Mouse (Mus musculus) lung, embryonic 15.5 days (tissue): ENCODE measurements around the gene 3110040M04Rik. TPM values are rescaled to one million over a fixed set of nuclear protein-coding genes. Genes with fewer than 3 reads are reported as not detected.
A peak's percentile ranks its signal among the peaks of the same experiment; 100 is the strongest.
"Not testable (repeated sequence)": the region's sequence is repeated elsewhere in the genome, so short reads cannot be mapped to it uniquely, and the experiment has no call there.

Experiments
- ATAC-seq: fragments of 200-750 bp; cut with Nextera tagmentation; 2 replicates; pipeline ENCODE4 v1.8.0; 2017; ENCODE audit warnings: moderate number of reproducible peaks, borderline replicate concordance; ENCODE audit not compliant: low FRiP score, low TSS enrichment; ENCODE audit errors: extremely low read depth
- H3K27ac ChIP-seq: fragments of 300-500 bp; sonication (generic); 2 replicates; pipeline ENCODE4 v1.5.1; 2015; ENCODE audit warnings: moderate library complexity, mild to moderate bottlenecking, inconsistent platforms
- H3K27me3 ChIP-seq: fragments of 300-500 bp; sonication (generic); 2 replicates; pipeline ENCODE4 v1.6.1; 2015; ENCODE audit warnings: inconsistent platforms
- H3K36me3 ChIP-seq: fragments of 300-500 bp; sonication (generic); 2 replicates; pipeline ENCODE4 v1.6.1; 2015; ENCODE audit warnings: inconsistent platforms
- H3K4me1 ChIP-seq: fragments of 300-500 bp; sonication (generic); 2 replicates; pipeline ENCODE4 v1.6.1; 2015; ENCODE audit warnings: inconsistent platforms
- H3K4me2 ChIP-seq: fragments of 300-500 bp; sonication (generic); 2 replicates; pipeline ENCODE4 v1.6.1; 2015; ENCODE audit warnings: inconsistent platforms, mild to moderate bottlenecking, moderate library complexity
- H3K4me3 ChIP-seq: fragments of 300-500 bp; sonication (generic); 2 replicates; pipeline ENCODE4 v1.5.1; 2015; ENCODE audit warnings: mild to moderate bottlenecking, inconsistent platforms
- H3K9ac ChIP-seq: fragments of 300-500 bp; sonication (generic); 2 replicates; pipeline ENCODE4 v1.6.1; 2015; ENCODE audit warnings: inconsistent platforms
- H3K9me3 ChIP-seq: fragments of 300-500 bp; sonication (generic); 2 replicates; pipeline ENCODE4 v1.6.1; 2016; ENCODE audit warnings: inconsistent platforms
- WGBS: fragments of 180-500 bp; shearing (Covaris S2); methylation state at CpG from one replicate; pipeline ENCODE4 v1.1.7; 2015; 5-methylcytosine and 5-hydroxymethylcytosine counted together
- polyA plus RNA-seq: library from polyadenylated mRNA; unstranded; fragments of >200 nt; fragmentation: Nextera tagmentation; extraction: Ambion mirVana; gene quantifications from 2 replicates; pipeline ENCODE4 v1.2.1, GENCODE M21; 2015

Gene 3110040M04Rik
- polyA plus RNA-seq, 1 experiment from 2014 or later, result not detected

GRCm38 (mm10) chr1:151177030-151177936, 26.6 kb upstream of the 3110040M04Rik start:
- Histone ChIP-seq H3K4me2 (peak overlapping the region; percentile 44), H3K4me1 (no peaks in the 10 kb centered on the region), H3K27me3 (no peaks in the 10 kb centered on the region), H3K9ac (no peak overlapping the region), H3K4me3 (no peak overlapping the region), H3K27ac (no peak overlapping the region), H3K36me3 (no peaks in the 10 kb centered on the region), H3K9me3 (no peaks in the 10 kb centered on the region)
- 0 out of 2 replicates have a peak, but pooled peaks have one; percentile 84 for ATAC-seq
- 16% methylated on average over 10 of the region's 10 CpGs for WGBS

GRCm38 (mm10) chr1:151177937-151178271, 26.0 kb upstream of the 3110040M04Rik start:
- no peaks in the 10 kb centered on the region for H3K36me3 ChIP-seq
- no peak overlapping the region for H3K27ac ChIP-seq
- no peak for ATAC-seq
- H3K9me3 ChIP-seq, result no peaks in the 10 kb centered on the region
- H3K4me2 ChIP-seq, result peak overlapping the region; percentile 44
- WGBS, result 12% methylated on average over 4 of the region's 4 CpGs
- no peaks in the 10 kb centered on the region for H3K27me3 ChIP-seq
- H3K4me3 ChIP-seq, result no peak overlapping the region
- H3K4me1 ChIP-seq, result no peaks in the 10 kb centered on the region
- no peak overlapping the region for H3K9ac ChIP-seq

GRCm38 (mm10) chr1:151178505-151179083, 25.3 kb upstream of the 3110040M04Rik start:
- no peak overlapping the region for H3K9ac ChIP-seq
- no peaks in the 10 kb centered on the region for H3K9me3 ChIP-seq
- H3K4me2 ChIP-seq, result no peak overlapping the region
- no peak overlapping the region for H3K4me3 ChIP-seq
- no peak for ATAC-seq
- no peaks in the 10 kb centered on the region for H3K36me3 ChIP-seq
- 56% methylated on average over 2 of the region's 2 CpGs for WGBS
- no peaks in the 10 kb centered on the region for H3K4me1 ChIP-seq
- H3K27me3 ChIP-seq, result no peaks in the 10 kb centered on the region
- H3K27ac ChIP-seq, result no peak overlapping the region

GRCm38 (mm10) chr1:151180167-151180566, 23.8 kb upstream of the 3110040M04Rik start:
- Histone ChIP-seq H3K9me3 (no peaks in the 10 kb centered on the region), H3K4me2 (no peak overlapping the region), H3K27ac (no peak overlapping the region), H3K4me3 (no peak overlapping the region), H3K4me1 (no peaks in the 10 kb centered on the region), H3K9ac (no peak overlapping the region), H3K27me3 (no peaks in the 10 kb centered on the region), H3K36me3 (no peaks in the 10 kb centered on the region)
- WGBS, result 79% methylated on average over 2 of the region's 2 CpGs
- no peak for ATAC-seq

GRCm38 (mm10) chr1:151182266-151182665, 21.7 kb upstream of the 3110040M04Rik start, which contains the start of gene Gm47985:
Gene Gm47985 (plus strand): TSS chr1:151182537.
- not testable (repeated sequence) for H3K4me2 ChIP-seq, H3K27ac ChIP-seq, H3K27me3 ChIP-seq, H3K9ac ChIP-seq, H3K4me3 ChIP-seq, H3K36me3 ChIP-seq, H3K4me1 ChIP-seq, ATAC-seq, H3K9me3 ChIP-seq
- WGBS, result no CpG with 5 or more reads among the region's 7 CpGs

GRCm38 (mm10) chr1:151186186-151186585, 17.7 kb upstream of the 3110040M04Rik start:
- not testable (repeated sequence) for H3K27me3 ChIP-seq, H3K9me3 ChIP-seq, H3K27ac ChIP-seq, H3K4me2 ChIP-seq, H3K9ac ChIP-seq, H3K4me1 ChIP-seq, H3K36me3 ChIP-seq, ATAC-seq, H3K4me3 ChIP-seq
- 64% methylated on average over 3 of the region's 3 CpGs for WGBS

- not testable (repeated sequence) for ATAC-seq, H3K4me1 ChIP-seq, H3K4me3 ChIP-seq, H3K27ac ChIP-seq, H3K9ac ChIP-seq, H3K27me3 ChIP-seq, H3K36me3 ChIP-seq, H3K4me2 ChIP-seq, H3K9me3 ChIP-seq
- 66% methylated on average over 4 of the region's 4 CpGs for WGBS
Observed at GRCm38 (mm10) chr1:151186879-151187424, 17.0 kb upstream of the 3110040M04Rik start.

GRCm38 (mm10) chr1:151188469-151188868, 15.5 kb upstream of the 3110040M04Rik start:
- H3K4me3 ChIP-seq, result no peak overlapping the region
- H3K9me3 ChIP-seq, result no peaks in the 10 kb centered on the region
- H3K4me1 ChIP-seq, result no peaks in the 10 kb centered on the region
- H3K36me3 ChIP-seq, result no peaks in the 10 kb centered on the region
- 85% methylated on average over 4 of the region's 4 CpGs for WGBS
- H3K27me3 ChIP-seq, result no peaks in the 10 kb centered on the region
- H3K4me2 ChIP-seq, result no peak overlapping the region
- H3K27ac ChIP-seq, result no peak overlapping the region
- no peak for ATAC-seq
- no peak overlapping the region for H3K9ac ChIP-seq

- not testable (repeated sequence) for H3K9ac ChIP-seq, H3K36me3 ChIP-seq, ATAC-seq, H3K27me3 ChIP-seq, H3K27ac ChIP-seq, H3K4me3 ChIP-seq, H3K4me1 ChIP-seq, H3K4me2 ChIP-seq, H3K9me3 ChIP-seq
- 80% methylated on average over 1 of the region's 7 CpGs for WGBS
Observed at GRCm38 (mm10) chr1:151192075-151192474, 11.8 kb upstream of the 3110040M04Rik start, which contains the start of gene Gm8947. Gene Gm8947 (plus strand): TSS chr1:151192376.

- H3K27ac ChIP-seq, H3K9me3 ChIP-seq, H3K4me1 ChIP-seq, H3K36me3 ChIP-seq, H3K4me2 ChIP-seq, H3K4me3 ChIP-seq, H3K27me3 ChIP-seq, H3K9ac ChIP-seq, ATAC-seq: not testable (repeated sequence)
- 86% methylated on average over 15 of the region's 15 CpGs for WGBS
Observed at GRCm38 (mm10) chr1:151192739-151193138, 11.2 kb upstream of the 3110040M04Rik start.

GRCm38 (mm10) chr1:151195986-151196385, 7.9 kb upstream of the 3110040M04Rik start:
- not testable (repeated sequence) for H3K27me3 ChIP-seq, ATAC-seq, H3K9ac ChIP-seq, H3K4me1 ChIP-seq, H3K36me3 ChIP-seq, H3K4me2 ChIP-seq, H3K4me3 ChIP-seq, H3K9me3 ChIP-seq, H3K27ac ChIP-seq
- WGBS, result 72% methylated on average over 4 of the region's 4 CpGs

- not testable (repeated sequence) for ATAC-seq, H3K27me3 ChIP-seq
- 62% methylated on average over 3 of the region's 3 CpGs for WGBS
Observed at GRCm38 (mm10) chr1:151196690-151197089, 7.2 kb upstream of the 3110040M04Rik start.

More at GRCm38 (mm10) chr1:151196690-151197089, 7.2 kb upstream of the 3110040M04Rik start:
- H3K9me3 ChIP-seq, H3K9ac ChIP-seq, H3K4me3 ChIP-seq, H3K4me2 ChIP-seq, H3K36me3 ChIP-seq, H3K4me1 ChIP-seq, H3K27ac ChIP-seq: not testable (repeated sequence)
